Mouse (Mus musculus) ES-Bruce4 (cell line): ENCODE measurements around the gene Lgals7. TPM values are rescaled to one million over a fixed set of nuclear protein-coding genes. Genes with fewer than 3 reads are reported as not detected.

Experiments
- H3K27ac ChIP-seq: 2 replicates; pipeline ENCODE4 v1.5.1; 2012; ENCODE audit warnings: low read length, inconsistent platforms; ENCODE audit not compliant: insufficient read depth
- H3K27me3 ChIP-seq: 2 replicates; pipeline ENCODE4 v1.6.1; 2012; ENCODE audit warnings: mild to moderate bottlenecking, low read length, inconsistent platforms; ENCODE audit not compliant: control insufficient read depth, poor library complexity, insufficient read depth, severe bottlenecking
- H3K36me3 ChIP-seq: 2 replicates; pipeline ENCODE4 v1.6.1; 2012; ENCODE audit warnings: inconsistent platforms, mild to moderate bottlenecking, low read length, moderate library complexity; ENCODE audit not compliant: control insufficient read depth, poor library complexity, insufficient read depth, severe bottlenecking
- H3K4me1 ChIP-seq: one replicate; pipeline ENCODE4 v1.8.1; 2011; ENCODE audit warnings: low read length; ENCODE audit not compliant: control insufficient read depth, insufficient read depth
- H3K4me3 ChIP-seq: 2 replicates; pipeline ENCODE4 v1.5.1; 2011; ENCODE audit warnings: low read depth, mild to moderate bottlenecking, low read length
- H3K9ac ChIP-seq: 2 replicates; pipeline ENCODE4 v1.6.1; 2012; ENCODE audit warnings: low read depth, mild to moderate bottlenecking, inconsistent platforms; ENCODE audit not compliant: poor library complexity, severe bottlenecking
- H3K9me3 ChIP-seq: replicated peaks from 2 replicates; pipeline ENCODE4 v1.6.1; 2012; ENCODE audit warnings: mild to moderate bottlenecking, low read length, inconsistent platforms; ENCODE audit not compliant: control insufficient read depth, poor library complexity, insufficient read depth, severe bottlenecking
- CTCF ChIP-seq: IDR thresholded peaks from one replicate; pipeline ENCODE4 v1.8.1; 2011; ENCODE audit warnings: low read depth, low read length
- EP300 ChIP-seq: IDR thresholded peaks from 2 replicates; pipeline ENCODE4 v1.6.1; 2011; ENCODE audit warnings: low read depth, low read length; ENCODE audit not compliant: insufficient read depth
- POLR2A ChIP-seq: IDR thresholded peaks from one replicate; pipeline ENCODE4 v1.8.1; 2011; ENCODE audit warnings: low read length; ENCODE audit not compliant: insufficient read depth
- polyA plus RNA-seq: library from polyadenylated mRNA; stranded (reverse); fragments of >200 nt; gene quantifications from 2 replicates; pipeline ENCODE4 v1.2.4, GENCODE M21; 2011; ENCODE audit warnings: low read depth; ENCODE audit not compliant: missing spikeins, insufficient read depth, insufficient read length

The Lgals7 gene
- polyA plus RNA-seq, 1 experiment: not detected

DNA sequence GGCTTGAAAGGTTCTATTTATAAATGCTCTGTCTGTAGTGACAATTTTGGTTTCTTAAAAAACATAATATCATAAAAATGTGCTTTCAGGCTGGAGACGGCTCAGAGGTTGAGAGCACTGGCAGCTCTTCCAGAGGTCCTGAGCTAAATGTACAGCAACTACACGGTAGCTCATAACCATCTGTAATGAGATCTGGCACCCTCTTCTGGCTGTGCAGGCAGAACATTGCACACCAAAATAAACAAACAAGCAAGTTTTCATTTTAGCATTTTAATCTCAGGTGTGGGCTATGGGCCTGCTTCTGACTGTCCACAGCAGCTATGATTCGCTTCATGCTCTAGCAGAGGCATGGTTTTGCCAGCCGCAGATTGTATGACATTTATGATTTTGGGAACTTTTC, 36.3 kb downstream of the Lgals7 start:
- no peaks in the 10 kb centered on the region for H3K4me1 ChIP-seq
- H3K9me3 ChIP-seq: no peaks in the 10 kb centered on the region
- no peaks in the 10 kb centered on the region for H3K27me3 ChIP-seq
- peaks cover 81% of the 10 kb centered on the region for H3K36me3 ChIP-seq
- no peak for TF ChIP-seq EP300
- TF ChIP-seq CTCF: no peak
- TF ChIP-seq POLR2A: no peak
- no peak overlapping the region for H3K4me3 ChIP-seq
- H3K9ac ChIP-seq: no peak overlapping the region
- H3K27ac ChIP-seq: no peak overlapping the region

DNA sequence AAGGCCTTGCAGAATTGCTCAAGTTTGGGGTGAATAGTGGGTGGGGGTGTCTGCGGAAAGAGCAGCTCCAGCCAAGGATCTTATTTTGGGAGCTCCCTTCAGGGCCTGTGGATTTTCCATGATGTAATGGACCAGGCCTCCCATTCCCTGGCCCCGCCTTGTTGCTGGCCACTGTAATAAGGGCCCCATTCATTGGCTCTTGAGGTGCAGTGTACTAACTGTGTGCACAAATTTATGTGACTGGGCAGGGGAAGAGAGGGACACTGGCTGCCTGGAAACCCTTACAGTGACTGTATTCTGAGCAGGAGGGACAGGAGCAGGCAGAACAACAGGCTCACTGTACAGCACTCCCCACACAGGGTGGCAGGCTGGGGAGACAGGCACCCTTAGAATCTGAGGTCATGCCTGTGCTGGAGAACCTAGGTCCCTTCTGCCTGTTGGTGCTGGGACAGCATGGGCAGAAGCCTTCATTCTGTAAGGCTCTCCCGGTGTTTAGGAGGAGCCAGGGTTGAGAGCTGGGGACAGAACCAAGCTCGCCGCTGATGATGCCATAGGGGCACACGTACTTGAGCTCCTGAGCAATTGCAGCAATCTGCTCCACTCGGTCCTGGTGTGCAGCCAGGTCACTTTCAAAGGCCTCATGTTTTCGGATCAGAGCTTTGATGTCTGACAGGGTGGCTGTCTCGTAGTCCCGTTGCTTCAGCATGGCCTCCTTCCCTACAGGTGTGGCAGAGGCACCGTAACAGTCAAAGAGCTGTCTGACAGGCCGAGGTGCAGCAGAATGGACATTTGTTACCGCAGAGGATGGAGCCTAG, 37.9 kb downstream of the Lgals7 start:
- no peak overlapping the region for H3K9ac ChIP-seq
- no peaks in the 10 kb centered on the region for H3K4me1 ChIP-seq

DNA sequence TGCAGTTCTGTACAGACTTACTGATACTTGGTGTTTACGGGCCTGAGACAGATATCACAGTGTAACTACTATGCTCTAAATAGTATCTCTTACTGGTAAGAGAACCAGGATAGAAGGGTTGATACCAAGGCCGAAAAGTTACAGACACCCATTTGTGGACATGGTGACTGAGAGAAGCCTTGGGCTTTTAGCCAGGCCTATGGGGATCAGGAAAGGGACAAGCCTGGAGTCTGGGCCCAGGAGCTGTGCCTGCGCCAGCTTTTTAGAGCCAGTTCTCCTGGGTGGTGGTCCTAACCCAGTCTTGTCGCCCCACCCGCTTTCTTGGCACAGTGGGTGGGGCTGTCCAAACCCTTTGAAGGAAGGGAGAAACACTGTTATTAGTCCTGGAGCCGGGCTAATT, 38.5 kb downstream of the Lgals7 start:
- Histone ChIP-seq H3K9ac (no peak overlapping the region), H3K27me3 (no peaks in the 10 kb centered on the region), H3K4me3 (no peak overlapping the region), H3K36me3 (peaks cover 84% of the 10 kb centered on the region), H3K9me3 (no peaks in the 10 kb centered on the region), H3K4me1 (no peaks in the 10 kb centered on the region), H3K27ac (no peak overlapping the region)
- TF ChIP-seq CTCF (no peak), POLR2A (no peak), EP300 (no peak)

More for the DNA sequence above, 37.9 kb downstream of the Lgals7 start:
- H3K4me3 ChIP-seq: no peak overlapping the region
- no peaks in the 10 kb centered on the region for H3K9me3 ChIP-seq
- peaks cover 84% of the 10 kb centered on the region for H3K36me3 ChIP-seq
- H3K27me3 ChIP-seq: no peaks in the 10 kb centered on the region
- H3K27ac ChIP-seq: no peak overlapping the region
- TF ChIP-seq EP300: no peak
- no peak for TF ChIP-seq CTCF
- no peak for TF ChIP-seq POLR2A

DNA sequence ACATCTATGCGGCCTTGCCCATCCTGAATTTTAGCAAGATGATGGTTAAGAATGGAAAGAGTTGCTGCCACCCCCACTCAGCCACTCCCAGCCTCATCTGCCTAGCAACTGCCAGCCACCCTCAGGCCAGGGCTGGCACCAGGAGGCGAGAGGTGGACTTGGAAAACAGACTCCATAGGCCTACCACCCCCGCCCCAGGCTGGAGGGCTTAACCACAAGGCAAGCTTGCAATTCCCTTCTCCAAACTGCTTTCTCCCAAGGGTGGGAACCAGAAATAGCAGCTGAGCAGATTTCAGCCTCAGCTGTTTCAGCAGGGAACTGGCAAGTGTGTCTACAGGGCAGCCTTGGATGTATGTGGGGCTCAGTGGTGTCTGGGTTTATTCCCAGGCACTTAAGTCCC, 39.2 kb downstream of the Lgals7 start:
- H3K27ac ChIP-seq: no peak overlapping the region
- no peak overlapping the region for H3K4me3 ChIP-seq
- H3K27me3 ChIP-seq: no peaks in the 10 kb centered on the region
- H3K9me3 ChIP-seq: no peaks in the 10 kb centered on the region
- no peak overlapping the region for H3K9ac ChIP-seq
- H3K36me3 ChIP-seq: peaks cover 85% of the 10 kb centered on the region
- H3K4me1 ChIP-seq: no peaks in the 10 kb centered on the region
- TF ChIP-seq CTCF: no peak
- TF ChIP-seq POLR2A: no peak
- TF ChIP-seq EP300: no peak

DNA sequence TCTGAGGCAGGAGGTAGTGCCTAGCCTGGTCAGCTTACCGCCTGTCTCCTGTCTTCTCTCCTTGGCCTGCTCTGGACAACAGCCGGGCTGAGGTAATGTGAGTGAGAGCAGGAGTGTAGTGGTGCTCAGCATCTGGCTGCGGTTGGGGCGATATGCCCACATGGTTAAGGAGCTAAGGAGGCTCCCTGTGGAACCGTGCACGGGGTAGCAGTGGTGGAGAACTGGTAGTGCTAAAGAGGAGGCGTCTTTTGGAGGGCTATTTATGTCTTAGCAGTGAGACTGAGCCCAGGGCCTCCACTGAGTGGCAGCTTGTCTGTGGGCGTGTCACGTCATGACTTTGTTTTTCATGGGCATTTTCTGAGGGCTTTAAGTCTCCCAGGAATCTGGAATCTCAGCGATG, 40.1 kb downstream of the Lgals7 start:
- Histone ChIP-seq H3K9ac (no peak overlapping the region), H3K27ac (no peak overlapping the region), H3K27me3 (no peaks in the 10 kb centered on the region), H3K36me3 (peaks cover 85% of the 10 kb centered on the region), H3K9me3 (no peaks in the 10 kb centered on the region), H3K4me3 (no peak overlapping the region), H3K4me1 (no peaks in the 10 kb centered on the region)
- TF ChIP-seq CTCF (no peak), POLR2A (no peak), EP300 (no peak)

DNA sequence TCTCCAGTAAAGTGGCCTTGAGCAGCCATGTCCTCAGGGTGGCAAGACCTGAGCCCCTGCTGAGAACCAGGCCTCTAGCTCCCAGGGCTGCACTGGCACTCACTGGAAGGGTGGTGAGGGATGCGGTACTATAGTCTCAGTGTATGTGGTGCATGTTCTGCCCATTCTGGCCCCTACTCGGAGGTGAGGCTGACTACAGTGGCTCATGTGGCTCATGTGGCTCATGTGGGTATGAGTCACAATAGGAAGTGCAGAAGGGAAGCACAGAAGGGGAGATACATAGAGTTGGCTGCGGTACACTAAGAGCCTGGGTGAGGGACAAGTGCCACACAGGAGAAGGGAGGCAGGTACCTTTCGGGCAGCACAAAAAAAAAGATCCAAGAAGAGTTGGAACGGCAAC, 43.5 kb downstream of the Lgals7 start:
- Histone ChIP-seq H3K27ac (no peak overlapping the region), H3K27me3 (no peaks in the 10 kb centered on the region), H3K4me3 (no peak overlapping the region), H3K9ac (no peak overlapping the region), H3K36me3 (peaks cover 86% of the 10 kb centered on the region), H3K4me1 (no peaks in the 10 kb centered on the region), H3K9me3 (no peaks in the 10 kb centered on the region)
- TF ChIP-seq CTCF (no peak), EP300 (no peak), POLR2A (no peak)
